Mouse (Mus musculus) cerebellum, adult 2 months (tissue): ENCODE results near the gene Pisd.

Experiments
- CTCF ChIP-seq: fragments of 200-500 bp; IDR thresholded peaks from 2 replicates; pipeline ENCODE4 v1.5.1; 2011; ENCODE audit warnings: low read depth, mild to moderate bottlenecking, control low read depth, low read length, moderate library complexity, borderline replicate concordance; ENCODE audit not compliant: insufficient read depth
- POLR2A ChIP-seq: fragments of 200-500 bp; IDR thresholded peaks from 2 replicates; pipeline ENCODE4 v1.6.1; 2011; ENCODE audit warnings: low read length, control low read depth, borderline replicate concordance; ENCODE audit not compliant: insufficient read depth

- TF ChIP-seq CTCF = no peak
- no peak for TF ChIP-seq POLR2A
Observed at GRCm38 (mm10) chr5:32728300-32728699, 57.1 kb downstream of the Pisd start.
